Mouse (Mus musculus): Measurements from ENCODE around the gene Ccdc58. TPM values are rescaled to one million over a fixed set of nuclear protein-coding genes. Genes with fewer than 3 reads are reported as not detected.
"Not testable (repeated sequence)": the region's sequence is repeated elsewhere in the genome, so short reads cannot be mapped to it uniquely, and the experiment has no call there.

Ccdc58 gene
- polyA plus RNA-seq, 1 experiment from 2014 or later: 83.8 TPM

DNA sequence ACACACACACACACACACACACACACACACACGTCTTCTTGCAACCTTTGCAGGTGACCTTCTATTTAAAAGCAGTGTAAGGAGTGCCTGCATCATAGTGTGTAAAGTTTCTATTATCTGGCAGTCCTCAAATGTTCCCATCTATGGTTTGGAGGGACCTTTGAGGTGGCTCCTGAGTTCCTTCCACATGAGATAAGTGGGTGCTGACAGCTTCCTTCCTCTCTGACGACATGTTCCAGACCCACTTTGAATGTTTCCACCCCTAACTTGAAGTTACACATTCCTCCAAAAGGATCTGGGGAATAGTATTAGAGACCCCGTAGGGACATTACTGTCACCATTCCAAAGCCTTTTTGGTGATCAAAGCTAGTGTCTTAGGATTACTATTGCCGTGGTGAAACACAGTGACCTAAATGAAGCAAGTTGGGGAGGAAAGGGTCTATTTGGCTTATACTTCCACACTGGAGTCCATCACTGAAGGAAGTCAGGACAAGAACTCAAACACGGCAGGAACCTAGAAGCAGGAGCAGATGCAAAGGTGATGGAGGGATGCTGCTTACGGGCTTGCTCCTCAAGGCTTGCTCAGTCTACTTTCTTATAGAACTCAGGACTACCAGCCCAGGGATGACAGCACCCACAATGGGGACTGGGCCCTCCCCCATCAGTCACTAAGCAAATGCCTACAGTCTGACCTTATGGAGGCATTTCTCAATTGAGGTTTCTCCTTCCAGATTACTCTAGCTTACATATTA is 17.8 kb upstream of the Ccdc58 start:
- Histone ChIP-seq H3K27me3 (ENCODE audit: control insufficient read depth, insufficient read depth, low read length) (no peaks in the 10 kb centered on the region), H3K4me1 (ENCODE audit: control insufficient read depth, insufficient read depth, low read length) (peaks cover 1% of the 10 kb centered on the region; the same call in 1 of the 2 replicates), H3K27ac (ENCODE audit: low read length) (no peak overlapping the region), H3K9me3 (replicated peaks; ENCODE audit: control insufficient read depth, low read length) (no peaks in the 10 kb centered on the region), H3K4me2 (ENCODE audit: low read depth, low read length) (no peak overlapping the region), H3K36me3 (ENCODE audit: control insufficient read depth, insufficient read depth, low read length) (peaks cover 24% of the 10 kb centered on the region), H3K4me3 (replicated peaks; ENCODE audit: low read length) (no peak overlapping the region), H3K9ac (ENCODE audit: low read length) (no peak overlapping the region)
- WGBS: 76% methylated on average over 6 of the region's 6 CpGs
- no peak for ATAC-seq (ENCODE audit: insufficient read depth, low FRiP score)

DNA sequence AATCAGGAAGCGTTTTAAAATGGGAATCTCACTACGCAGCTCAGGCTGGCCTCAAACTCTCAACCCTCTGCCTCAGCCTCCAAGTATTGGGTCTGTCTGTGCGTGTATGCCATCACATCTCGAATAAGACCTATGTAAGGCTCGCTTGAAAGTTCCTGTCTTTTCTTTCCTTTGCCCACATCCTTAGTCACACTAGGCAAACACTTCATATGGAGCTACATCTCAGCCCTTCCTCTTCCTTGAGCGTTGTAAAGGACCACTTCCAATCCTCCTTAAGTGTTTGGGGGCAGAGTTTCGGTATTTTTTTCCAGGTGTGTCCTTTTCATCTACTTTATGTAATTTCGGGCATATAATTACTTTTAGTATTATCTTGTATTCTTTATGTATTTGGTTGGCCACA is 16.6 kb upstream of the Ccdc58 start:
- WGBS: 93% methylated on average over 8 of the region's 8 CpGs
- Histone ChIP-seq H3K36me3 (ENCODE audit: control insufficient read depth, insufficient read depth, low read length) (peaks cover 12% of the 10 kb centered on the region; the same call in 1 of the 2 replicates), H3K9me3 (replicated peaks; ENCODE audit: control insufficient read depth, low read length) (no peaks in the 10 kb centered on the region), H3K4me3 (replicated peaks; ENCODE audit: low read length) (no peak overlapping the region), H3K27me3 (ENCODE audit: control insufficient read depth, insufficient read depth, low read length) (no peaks in the 10 kb centered on the region), H3K4me2 (ENCODE audit: low read depth, low read length) (no peak overlapping the region), H3K27ac (ENCODE audit: low read length) (no peak overlapping the region), H3K9ac (ENCODE audit: low read length) (no peak overlapping the region), H3K4me1 (ENCODE audit: control insufficient read depth, insufficient read depth, low read length) (peaks cover 4% of the 10 kb centered on the region; the same call in 1 of the 2 replicates)
- no peak for ATAC-seq (ENCODE audit: insufficient read depth, low FRiP score)

DNA sequence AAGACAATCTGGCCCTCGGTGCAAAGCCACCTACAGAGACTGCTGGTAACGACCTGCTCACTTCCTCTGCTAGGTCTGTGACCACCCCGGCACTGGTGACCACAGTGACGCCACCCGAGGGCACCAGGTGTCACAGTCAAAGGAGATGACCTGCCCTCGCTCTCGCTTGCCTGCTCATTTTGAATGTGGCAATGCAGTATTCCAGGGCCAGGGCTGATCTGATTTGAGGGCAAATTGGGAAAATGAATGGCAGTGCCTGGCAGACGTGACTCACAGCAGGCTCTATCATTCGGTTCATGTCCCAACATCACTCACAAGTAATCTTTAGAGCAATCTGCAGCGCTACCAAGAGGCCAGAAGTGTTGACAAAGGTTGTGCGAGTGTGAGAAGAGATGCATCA is 15.1 kb upstream of the Ccdc58 start:
- H3K36me3 ChIP-seq (ENCODE audit: control insufficient read depth, insufficient read depth, low read length): 0 out of 2 replicates have a peak, but pooled peaks cover 2% of the 10 kb centered on the region
- no peak overlapping the region for H3K4me3 ChIP-seq (replicated peaks; ENCODE audit: low read length)
- no peaks in the 10 kb centered on the region for H3K9me3 ChIP-seq (replicated peaks; ENCODE audit: control insufficient read depth, low read length)
- peaks cover 4% of the 10 kb centered on the region; the same call in 1 of the 2 replicates for H3K4me1 ChIP-seq (ENCODE audit: control insufficient read depth, insufficient read depth, low read length)
- 91% methylated on average over 11 of the region's 11 CpGs for WGBS
- no peak overlapping the region for H3K4me2 ChIP-seq (ENCODE audit: low read depth, low read length)
- H3K27me3 ChIP-seq (ENCODE audit: control insufficient read depth, insufficient read depth, low read length): no peaks in the 10 kb centered on the region
- no peak overlapping the region for H3K9ac ChIP-seq (ENCODE audit: low read length)
- no peak overlapping the region for H3K27ac ChIP-seq (ENCODE audit: low read length)
- ATAC-seq (ENCODE audit: insufficient read depth, low FRiP score): no peak

DNA sequence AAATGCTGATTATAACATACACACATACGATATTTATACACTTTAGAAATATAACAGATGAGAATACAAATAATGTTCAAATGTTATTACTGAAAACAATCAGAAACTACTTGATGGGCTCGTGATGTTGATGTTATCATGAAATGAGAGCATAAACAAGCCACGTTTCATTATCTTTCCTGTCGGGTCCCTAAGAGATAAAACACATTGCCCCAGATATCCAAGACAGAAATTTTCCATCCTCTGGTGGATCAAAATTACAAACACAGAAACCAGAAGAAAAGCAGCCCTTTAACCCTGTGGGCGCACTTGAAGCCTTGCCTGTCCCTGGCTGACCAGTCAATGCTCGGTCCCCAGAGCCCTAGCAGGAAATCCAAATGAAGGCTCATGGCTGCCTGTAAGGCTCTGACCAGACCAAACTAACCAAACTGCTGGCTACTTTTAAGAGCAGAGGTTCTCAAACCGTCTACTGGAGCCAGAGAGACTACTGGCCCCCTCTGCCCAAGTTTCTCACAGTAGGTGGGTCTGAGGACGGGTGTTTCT is 13.5 kb upstream of the Ccdc58 start:
- no peaks in the 10 kb centered on the region for H3K36me3 ChIP-seq (ENCODE audit: control insufficient read depth, insufficient read depth, low read length)
- no peak overlapping the region; the same call in 1 of the 2 replicates for H3K27ac ChIP-seq (ENCODE audit: low read length)
- no peak overlapping the region for H3K9ac ChIP-seq (ENCODE audit: low read length)
- WGBS: 57% methylated on average over 8 of the region's 8 CpGs
- no peaks in the 10 kb centered on the region for H3K27me3 ChIP-seq (ENCODE audit: control insufficient read depth, insufficient read depth, low read length)
- ATAC-seq (ENCODE audit: insufficient read depth, low FRiP score): no peak
- H3K4me3 ChIP-seq (replicated peaks; ENCODE audit: low read length): no peak overlapping the region
- H3K4me2 ChIP-seq (ENCODE audit: low read depth, low read length): no peak overlapping the region
- no peaks in the 10 kb centered on the region for H3K9me3 ChIP-seq (replicated peaks; ENCODE audit: control insufficient read depth, low read length)
- H3K4me1 ChIP-seq (ENCODE audit: control insufficient read depth, insufficient read depth, low read length): peaks cover 4% of the 10 kb centered on the region; the same call in 1 of the 2 replicates

DNA sequence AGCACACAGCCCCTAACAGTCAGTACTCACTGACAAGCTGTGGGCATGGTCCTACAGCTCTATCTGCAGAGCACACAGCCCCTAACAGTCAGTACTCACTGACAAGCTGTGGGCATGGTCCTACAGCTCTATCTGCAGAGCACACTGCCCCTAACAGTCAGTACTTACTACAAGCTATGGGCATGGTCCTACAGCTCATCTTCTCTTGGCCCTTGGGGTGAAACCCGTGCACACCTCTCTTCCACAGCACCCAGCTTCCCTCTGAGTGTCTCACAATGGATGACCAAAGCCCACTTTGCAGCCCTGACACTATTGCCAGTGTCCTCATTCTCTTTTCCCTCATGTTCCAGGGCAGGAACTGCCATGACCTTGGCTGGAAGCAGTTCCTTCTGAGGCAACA is 9.0 kb upstream of the Ccdc58 start:
- not testable (repeated sequence) for H3K27ac ChIP-seq (ENCODE audit: low read length); ATAC-seq (ENCODE audit: insufficient read depth, low FRiP score); H3K4me2 ChIP-seq (ENCODE audit: low read depth, low read length); H3K4me3 ChIP-seq (replicated peaks; ENCODE audit: low read length); H3K9me3 ChIP-seq (replicated peaks; ENCODE audit: control insufficient read depth, low read length); H3K9ac ChIP-seq (ENCODE audit: low read length); H3K4me1 ChIP-seq (ENCODE audit: control insufficient read depth, insufficient read depth, low read length); H3K36me3 ChIP-seq (ENCODE audit: control insufficient read depth, insufficient read depth, low read length); H3K27me3 ChIP-seq (ENCODE audit: control insufficient read depth, insufficient read depth, low read length)
- WGBS: 87% methylated on average over 1 of the region's 1 CpGs

DNA sequence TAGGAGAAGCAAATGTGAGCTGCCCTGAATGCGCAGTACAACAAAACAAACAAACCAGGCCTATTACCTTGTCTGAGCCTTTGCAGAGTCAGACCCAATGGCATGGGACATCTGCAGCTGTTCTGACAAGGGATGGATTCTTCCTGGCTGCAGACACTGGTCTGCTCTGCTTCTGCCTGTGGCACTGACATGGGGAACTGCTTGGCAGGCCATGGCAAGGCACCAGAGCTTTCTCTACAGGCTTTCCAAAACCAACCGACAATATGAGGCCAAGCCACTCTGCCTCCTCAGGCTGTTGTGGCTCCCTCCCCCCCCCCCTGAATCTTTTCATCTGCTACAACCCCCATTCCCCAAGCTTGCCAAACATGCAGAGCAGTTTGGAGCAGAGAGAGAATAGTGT is 8.2 kb upstream of the Ccdc58 start:
- no peak overlapping the region for H3K4me2 ChIP-seq (ENCODE audit: low read depth, low read length)
- H3K9me3 ChIP-seq (replicated peaks; ENCODE audit: control insufficient read depth, low read length): no peaks in the 10 kb centered on the region
- H3K4me1 ChIP-seq (ENCODE audit: control insufficient read depth, insufficient read depth, low read length): peaks cover 9% of the 10 kb centered on the region
- no peaks in the 10 kb centered on the region for H3K27me3 ChIP-seq (ENCODE audit: control insufficient read depth, insufficient read depth, low read length)
- ATAC-seq (ENCODE audit: insufficient read depth, low FRiP score): no peak
- H3K4me3 ChIP-seq (replicated peaks; ENCODE audit: low read length): no peak overlapping the region
- H3K36me3 ChIP-seq (ENCODE audit: control insufficient read depth, insufficient read depth, low read length): no peaks in the 10 kb centered on the region
- no peak overlapping the region for H3K27ac ChIP-seq (ENCODE audit: low read length)
- 71% methylated on average over 2 of the region's 2 CpGs for WGBS
- H3K9ac ChIP-seq (ENCODE audit: low read length): no peak overlapping the region

DNA sequence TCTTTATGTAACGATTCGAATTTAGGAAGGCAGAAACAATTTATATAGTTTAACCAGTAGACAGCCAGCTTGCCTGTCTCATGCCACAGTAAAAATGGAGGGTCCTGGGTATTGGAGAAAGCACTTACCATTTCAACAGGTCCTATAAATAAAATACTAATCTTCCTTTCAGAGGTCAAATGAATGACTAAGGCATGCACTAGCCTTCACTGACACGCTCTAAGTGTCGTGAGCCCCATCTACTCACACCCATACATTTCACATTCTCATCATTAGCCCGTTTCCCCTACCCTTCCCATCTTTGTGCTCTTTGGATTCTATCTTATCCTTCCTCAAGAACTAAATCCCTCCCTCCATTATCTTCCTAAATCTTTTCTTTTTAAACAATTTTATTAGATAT is 6.6 kb upstream of the Ccdc58 start:
- Histone ChIP-seq H3K9me3 (replicated peaks; ENCODE audit: control insufficient read depth, low read length) (no peaks in the 10 kb centered on the region), H3K27ac (ENCODE audit: low read length) (no peak overlapping the region), H3K9ac (ENCODE audit: low read length) (no peak overlapping the region), H3K36me3 (ENCODE audit: control insufficient read depth, insufficient read depth, low read length) (no peaks in the 10 kb centered on the region), H3K4me3 (replicated peaks; ENCODE audit: low read length) (no peak overlapping the region), H3K4me2 (ENCODE audit: low read depth, low read length) (no peak overlapping the region), H3K27me3 (ENCODE audit: control insufficient read depth, insufficient read depth, low read length) (no peaks in the 10 kb centered on the region), H3K4me1 (ENCODE audit: control insufficient read depth, insufficient read depth, low read length) (peaks cover 18% of the 10 kb centered on the region)
- no peak for ATAC-seq (ENCODE audit: insufficient read depth, low FRiP score)
- 81% methylated on average over 5 of the region's 5 CpGs for WGBS

DNA sequence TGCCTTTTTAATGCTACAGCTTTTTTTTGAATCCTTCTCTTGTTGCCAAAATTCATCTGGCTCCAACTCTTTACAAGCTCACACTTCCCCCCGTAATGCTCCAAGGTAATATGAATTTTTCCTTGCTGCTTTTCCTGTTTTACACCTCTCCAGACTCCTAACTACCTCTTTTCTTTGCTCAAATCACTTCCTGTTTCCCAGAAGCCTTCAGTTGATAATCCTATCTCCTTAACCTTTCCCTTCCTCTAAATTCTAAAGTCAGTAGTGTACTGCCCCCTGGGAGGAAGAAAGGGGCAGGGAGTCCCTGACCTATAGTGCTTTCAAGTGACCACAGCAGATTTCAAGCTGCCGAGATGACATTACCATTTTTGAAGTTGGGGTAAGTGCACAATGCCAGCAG is 3.8 kb upstream of the Ccdc58 start:
- ATAC-seq (ENCODE audit: insufficient read depth, low FRiP score): no peak
- 0 out of 2 replicates have a peak overlapping the region, but pooled peaks have one; percentile 30 for H3K27ac ChIP-seq (ENCODE audit: low read length)
- H3K36me3 ChIP-seq (ENCODE audit: control insufficient read depth, insufficient read depth, low read length): no peaks in the 10 kb centered on the region
- no peak overlapping the region for H3K4me3 ChIP-seq (replicated peaks; ENCODE audit: low read length)
- H3K9me3 ChIP-seq (replicated peaks; ENCODE audit: control insufficient read depth, low read length): no peaks in the 10 kb centered on the region
- H3K9ac ChIP-seq (ENCODE audit: low read length): no peak overlapping the region
- H3K4me1 ChIP-seq (ENCODE audit: control insufficient read depth, insufficient read depth, low read length): peaks cover 20% of the 10 kb centered on the region
- H3K27me3 ChIP-seq (ENCODE audit: control insufficient read depth, insufficient read depth, low read length): no peaks in the 10 kb centered on the region
- no peak overlapping the region; the same call in 1 of the 2 replicates for H3K4me2 ChIP-seq (ENCODE audit: low read depth, low read length)
- 75% methylated on average over 2 of the region's 2 CpGs for WGBS

DNA sequence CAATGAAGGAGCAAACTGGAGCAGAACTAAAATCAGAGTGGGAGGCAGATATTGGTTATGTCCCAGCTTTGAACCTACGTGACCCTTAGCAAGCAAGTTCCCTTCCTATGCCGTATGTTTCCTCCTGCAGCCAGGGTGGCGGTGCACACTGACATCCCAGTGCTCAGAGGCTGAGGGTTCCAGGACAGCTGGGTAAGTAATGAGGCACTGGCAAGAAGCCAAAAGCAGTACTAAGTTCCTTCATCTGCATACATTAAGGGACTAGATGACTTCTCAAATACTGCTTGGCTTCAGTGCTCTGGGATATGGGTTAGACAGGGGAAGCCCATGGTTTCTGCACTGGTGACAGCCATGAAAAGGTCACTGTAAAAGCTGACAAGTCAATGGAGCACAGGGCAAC is 3.1 kb upstream of the Ccdc58 start:
- H3K27ac ChIP-seq (ENCODE audit: low read length): peak overlapping the region; percentile 1; the same call in 1 of the 2 replicates
- H3K4me1 ChIP-seq (ENCODE audit: control insufficient read depth, insufficient read depth, low read length): peaks cover 20% of the 10 kb centered on the region
- H3K36me3 ChIP-seq (ENCODE audit: control insufficient read depth, insufficient read depth, low read length): no peaks in the 10 kb centered on the region
- H3K4me2 ChIP-seq (ENCODE audit: low read depth, low read length): no peak overlapping the region
- WGBS: 49% methylated on average over 3 of the region's 3 CpGs
- no peak for ATAC-seq (ENCODE audit: insufficient read depth, low FRiP score)
- H3K9ac ChIP-seq (ENCODE audit: low read length): no peak overlapping the region
- no peaks in the 10 kb centered on the region for H3K9me3 ChIP-seq (replicated peaks; ENCODE audit: control insufficient read depth, low read length)
- no peaks in the 10 kb centered on the region for H3K27me3 ChIP-seq (ENCODE audit: control insufficient read depth, insufficient read depth, low read length)
- no peak overlapping the region for H3K4me3 ChIP-seq (replicated peaks; ENCODE audit: low read length)
